Mouse (Mus musculus): ENCODE measurements around the gene Ppp1r3g.

DNA sequence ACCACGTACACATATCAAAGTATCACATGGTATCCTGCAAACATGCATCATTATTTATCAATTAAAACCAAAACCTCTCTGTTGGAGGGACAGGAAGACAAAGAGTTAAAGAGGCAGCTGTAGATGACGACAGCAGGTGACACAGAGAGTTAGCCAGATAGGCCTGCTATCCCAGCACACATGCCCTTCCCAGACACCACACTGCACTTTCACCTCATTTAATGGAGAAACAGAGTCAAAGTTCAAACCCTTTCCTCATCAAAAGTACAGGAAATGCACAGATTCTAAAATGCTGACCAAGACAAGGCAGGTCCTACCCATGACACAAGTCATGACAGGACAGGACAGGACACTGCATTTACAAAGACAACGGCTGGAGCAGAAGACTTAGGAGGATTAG is 57.0 kb downstream of the Ppp1r3g start:
- TF ChIP-seq POLR2A (IDR thresholded peaks at IDR 0.05; ENCODE audit: low read depth, low read length), result no peak
- TF ChIP-seq CTCF (IDR thresholded peaks at IDR 0.05; ENCODE audit: borderline replicate concordance, insufficient read depth, low read length), result no peak

Data from embryonic fibroblast, embryonic 13.5 days (primary cell).